Mouse (Mus musculus): Measurements from ENCODE around the gene Pbx1. TPM values are rescaled to one million over a fixed set of nuclear protein-coding genes. Genes with fewer than 3 reads are reported as not detected.

Pbx1 gene
- total RNA-seq, 1 experiment, result 10.0 TPM

DNA sequence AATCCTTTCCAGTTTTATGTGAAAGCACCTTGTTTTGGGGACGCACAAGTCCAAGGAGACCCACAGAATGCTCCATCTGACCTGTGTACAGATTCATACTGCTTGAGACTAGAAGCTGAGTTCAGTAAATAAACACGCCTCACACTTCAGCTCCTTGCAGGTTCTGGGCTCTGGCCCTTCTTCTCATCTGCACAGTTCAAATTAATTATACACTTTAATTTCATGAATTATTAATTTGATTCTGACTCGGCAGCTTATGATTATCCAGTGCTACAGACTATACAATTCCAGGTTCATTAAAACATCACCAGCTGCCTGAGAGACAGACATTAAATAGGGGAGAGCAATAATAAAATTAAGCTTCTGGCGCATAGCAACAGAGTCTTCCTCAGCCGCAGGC is 156.4 kb downstream of the Pbx1 start:
- TF ChIP-seq ZC3H11A (IDR thresholded peaks at IDR 0.05; ENCODE audit: borderline replicate concordance, low read depth, low read length) (no peak), MAFK (IDR thresholded peaks at IDR 0.05; ENCODE audit: insufficient read depth, low read depth, low read length) (no peak), CHD2 (IDR thresholded peaks at IDR 0.05; ENCODE audit: low read depth, low read length) (no peak), ZNF384 (IDR thresholded peaks at IDR 0.05; ENCODE audit: low read depth, low read length) (no peak), HCFC1 (IDR thresholded peaks at IDR 0.05; ENCODE audit: borderline replicate concordance, insufficient read depth, low read length) (no peak)
- Histone ChIP-seq H3K9me3 (ENCODE audit: control insufficient read depth, insufficient read depth, low read depth, low read length) (no peaks in the 10 kb centered on the region), H3K9ac (ENCODE audit: insufficient read depth, low read depth, low read length, poor library complexity, severe bottlenecking) (no peak overlapping the region), H3K4me1 (ENCODE audit: control insufficient read depth in 2 of 2, insufficient read depth in 2 of 2, low read length in 2 of 2, poor library complexity in 1 of 2) (no peaks in the 10 kb centered on the region), H3K4me3 (ENCODE audit: insufficient read depth in 1 of 2, low read depth in 1 of 2, low read length in 2 of 2, poor library complexity in 1 of 2, severe bottlenecking in 1 of 2) (no peak overlapping the region), H3K27ac (ENCODE audit: insufficient read depth, low read depth, low read length, poor library complexity, severe bottlenecking) (no peak overlapping the region), H3K36me3 (ENCODE audit: control insufficient read depth, insufficient read depth, low read length, poor library complexity, severe bottlenecking) (no peaks in the 10 kb centered on the region)
- in situ Hi-C loops (cut with MboI; ENCODE audit: low sequenced_read_pairs in 2 of 2, unreplicated experiment in 2 of 2), result no loop called here
- no peak for DNase-seq (ENCODE audit: low read depth, low spot score)

DNA sequence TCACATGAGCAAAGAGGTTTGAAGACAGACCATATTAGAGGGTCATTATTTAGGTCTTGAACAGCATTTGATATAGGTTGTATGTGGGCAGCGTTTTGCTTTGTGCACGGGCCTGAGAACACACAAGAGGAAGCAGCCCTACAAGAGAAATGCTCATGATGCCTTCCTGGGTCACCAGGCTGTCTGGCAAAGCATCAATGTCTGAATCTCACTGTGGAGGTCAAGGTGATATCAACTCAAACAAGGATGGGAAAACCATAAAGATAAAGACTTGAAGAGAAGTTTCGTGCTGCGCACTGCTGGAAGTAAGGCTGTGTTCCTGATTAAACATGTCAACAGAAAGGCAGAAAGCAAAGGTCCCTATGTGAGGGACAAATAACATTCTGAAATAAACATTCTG is 157.8 kb downstream of the Pbx1 start:
- Histone ChIP-seq H3K9ac (ENCODE audit: insufficient read depth, low read depth, low read length, poor library complexity, severe bottlenecking) (no peak overlapping the region), H3K4me1 (ENCODE audit: control insufficient read depth in 2 of 2, insufficient read depth in 2 of 2, low read length in 2 of 2, poor library complexity in 1 of 2) (no peaks in the 10 kb centered on the region), H3K4me3 (ENCODE audit: insufficient read depth in 1 of 2, low read depth in 1 of 2, low read length in 2 of 2, poor library complexity in 1 of 2, severe bottlenecking in 1 of 2) (no peak overlapping the region), H3K36me3 (ENCODE audit: control insufficient read depth, insufficient read depth, low read length, poor library complexity, severe bottlenecking) (no peaks in the 10 kb centered on the region), H3K9me3 (ENCODE audit: control insufficient read depth, insufficient read depth, low read depth, low read length) (no peaks in the 10 kb centered on the region), H3K27ac (ENCODE audit: insufficient read depth, low read depth, low read length, poor library complexity, severe bottlenecking) (no peak overlapping the region)
- in situ Hi-C loops (cut with MboI; ENCODE audit: low sequenced_read_pairs in 2 of 2, unreplicated experiment in 2 of 2), result no loop called here
- no peak for DNase-seq (ENCODE audit: low read depth, low spot score)
- TF ChIP-seq HCFC1 (IDR thresholded peaks at IDR 0.05; ENCODE audit: borderline replicate concordance, insufficient read depth, low read length) (no peak), MAFK (IDR thresholded peaks at IDR 0.05; ENCODE audit: insufficient read depth, low read depth, low read length) (no peak), CHD2 (IDR thresholded peaks at IDR 0.05; ENCODE audit: low read depth, low read length) (no peak), ZNF384 (IDR thresholded peaks at IDR 0.05; ENCODE audit: low read depth, low read length) (no peak), ZC3H11A (IDR thresholded peaks at IDR 0.05; ENCODE audit: borderline replicate concordance, low read depth, low read length) (no peak)

DNA sequence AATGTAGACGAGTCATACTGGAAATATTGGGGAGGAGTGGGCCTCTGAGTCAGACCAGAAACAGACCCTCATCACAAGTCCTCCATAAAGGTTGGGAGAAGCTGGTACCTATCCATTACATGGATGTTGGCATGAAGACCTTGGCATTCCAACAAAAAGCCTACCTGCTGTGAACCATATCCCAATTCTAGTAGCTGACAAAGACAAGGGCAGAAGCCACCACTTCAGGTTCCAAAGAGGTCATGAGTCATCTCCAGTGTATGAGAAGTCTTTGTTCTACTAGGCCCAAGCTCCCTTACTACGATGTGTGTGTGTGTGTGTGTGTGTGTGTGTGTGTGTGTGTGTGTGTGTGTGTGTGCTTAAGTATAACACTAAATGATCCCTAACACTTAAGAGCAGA is 160.0 kb downstream of the Pbx1 start:
- no peaks in the 10 kb centered on the region for H3K4me1 ChIP-seq (ENCODE audit: control insufficient read depth in 2 of 2, insufficient read depth in 2 of 2, low read length in 2 of 2, poor library complexity in 1 of 2)
- DNase-seq (ENCODE audit: low read depth, low spot score), result no peak
- TF ChIP-seq CHD2 (IDR thresholded peaks at IDR 0.05; ENCODE audit: low read depth, low read length) (no peak), MAFK (IDR thresholded peaks at IDR 0.05; ENCODE audit: insufficient read depth, low read depth, low read length) (no peak), ZNF384 (IDR thresholded peaks at IDR 0.05; ENCODE audit: low read depth, low read length) (no peak), ZC3H11A (IDR thresholded peaks at IDR 0.05; ENCODE audit: borderline replicate concordance, low read depth, low read length) (no peak), HCFC1 (IDR thresholded peaks at IDR 0.05; ENCODE audit: borderline replicate concordance, insufficient read depth, low read length) (no peak)
- no peak overlapping the region for H3K4me3 ChIP-seq (ENCODE audit: insufficient read depth in 1 of 2, low read depth in 1 of 2, low read length in 2 of 2, poor library complexity in 1 of 2, severe bottlenecking in 1 of 2)
- H3K9ac ChIP-seq (ENCODE audit: insufficient read depth, low read depth, low read length, poor library complexity, severe bottlenecking), result no peak overlapping the region
- no peak overlapping the region for H3K27ac ChIP-seq (ENCODE audit: insufficient read depth, low read depth, low read length, poor library complexity, severe bottlenecking)
- no peaks in the 10 kb centered on the region for H3K36me3 ChIP-seq (ENCODE audit: control insufficient read depth, insufficient read depth, low read length, poor library complexity, severe bottlenecking)
- H3K9me3 ChIP-seq (ENCODE audit: control insufficient read depth, insufficient read depth, low read depth, low read length), result no peaks in the 10 kb centered on the region
- in situ Hi-C loops (cut with MboI; ENCODE audit: low sequenced_read_pairs in 2 of 2, unreplicated experiment in 2 of 2), result no loop called here

DNA sequence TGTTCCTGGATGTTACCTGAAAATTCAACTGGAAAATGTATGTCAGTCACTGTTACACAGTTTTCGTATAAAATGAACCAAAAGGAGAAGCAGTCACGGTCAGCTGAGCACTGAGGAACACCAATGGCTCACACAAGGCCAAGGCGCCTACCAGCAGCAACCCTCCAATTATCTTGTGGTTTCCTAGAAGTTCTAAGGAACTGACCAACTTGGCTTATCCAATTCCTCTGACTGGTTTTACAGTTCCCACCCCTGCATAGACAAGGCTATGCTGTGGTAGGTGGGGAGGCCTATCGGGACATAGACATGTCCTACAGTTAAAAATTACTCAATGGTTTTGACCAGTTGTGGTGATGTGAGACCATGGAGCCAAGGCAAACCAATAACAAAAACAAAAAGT is 160.9 kb downstream of the Pbx1 start:
- no peaks in the 10 kb centered on the region for H3K36me3 ChIP-seq (ENCODE audit: control insufficient read depth, insufficient read depth, low read length, poor library complexity, severe bottlenecking)
- DNase-seq (ENCODE audit: low read depth, low spot score), result no peak
- H3K4me1 ChIP-seq (ENCODE audit: control insufficient read depth in 2 of 2, insufficient read depth in 2 of 2, low read length in 2 of 2, poor library complexity in 1 of 2), result no peaks in the 10 kb centered on the region
- H3K27ac ChIP-seq (ENCODE audit: insufficient read depth, low read depth, low read length, poor library complexity, severe bottlenecking), result no peak overlapping the region
- H3K9me3 ChIP-seq (ENCODE audit: control insufficient read depth, insufficient read depth, low read depth, low read length), result no peaks in the 10 kb centered on the region
- no peak overlapping the region for H3K9ac ChIP-seq (ENCODE audit: insufficient read depth, low read depth, low read length, poor library complexity, severe bottlenecking)
- H3K4me3 ChIP-seq (ENCODE audit: insufficient read depth in 1 of 2, low read depth in 1 of 2, low read length in 2 of 2, poor library complexity in 1 of 2, severe bottlenecking in 1 of 2), result no peak overlapping the region
- in situ Hi-C loops (cut with MboI; ENCODE audit: low sequenced_read_pairs in 2 of 2, unreplicated experiment in 2 of 2), result no loop called here
- no peak for TF ChIP-seq ZNF384 (IDR thresholded peaks at IDR 0.05; ENCODE audit: low read depth, low read length)
- no peak for TF ChIP-seq HCFC1 (IDR thresholded peaks at IDR 0.05; ENCODE audit: borderline replicate concordance, insufficient read depth, low read length)
- TF ChIP-seq MAFK (IDR thresholded peaks at IDR 0.05; ENCODE audit: insufficient read depth, low read depth, low read length), result no peak
- TF ChIP-seq ZC3H11A (IDR thresholded peaks at IDR 0.05; ENCODE audit: borderline replicate concordance, low read depth, low read length), result no peak
- TF ChIP-seq CHD2 (IDR thresholded peaks at IDR 0.05; ENCODE audit: low read depth, low read length), result no peak

Data from ES-E14 (cell line).